Mouse (Mus musculus) G1E (cell line): ENCODE measurements around the gene Lrriq4. TPM values are rescaled to one million over a fixed set of nuclear protein-coding genes. Genes with fewer than 3 reads are reported as not detected.

Source experiments
- ATAC-seq: 2 replicates; pipeline ENCODE4 v1.8.0; 2016; ENCODE audit warnings: mild to moderate bottlenecking; ENCODE audit not compliant: insufficient number of reproducible peaks, poor library complexity, low FRiP score, severe bottlenecking; ENCODE audit errors: extremely low read depth
- DNase-seq: peaks from one replicate; pipeline ENCODE4 v3.0.0; 2012; ENCODE audit warnings: low spot score
- H3K27me3 ChIP-seq: 2 replicates; pipeline ENCODE4 v1.6.1; 2012; ENCODE audit warnings: mild to moderate bottlenecking, low read length, inconsistent platforms; ENCODE audit not compliant: insufficient read depth
- H3K36me3 ChIP-seq: replicated peaks from 2 replicates; pipeline ENCODE3; 2012; ENCODE audit warnings: mild to moderate bottlenecking, inconsistent platforms
- H3K4me1 ChIP-seq: 2 replicates; pipeline ENCODE4 v1.6.1; 2012; ENCODE audit warnings: low read depth, low read length, inconsistent platforms, mixed read lengths; ENCODE audit not compliant: insufficient read depth
- H3K4me3 ChIP-seq: 2 replicates; pipeline ENCODE4 v1.5.1; 2012; ENCODE audit warnings: low read depth, mild to moderate bottlenecking, inconsistent platforms, low read length, moderate library complexity, mixed read lengths
- H3K9me3 ChIP-seq: replicated peaks from 2 replicates; pipeline ENCODE4 v1.6.1; 2012; ENCODE audit warnings: inconsistent platforms
- CTCF ChIP-seq: IDR thresholded peaks from 2 replicates; pipeline ENCODE4 v1.5.1; 2012; ENCODE audit warnings: low read depth, low read length, inconsistent platforms, mixed read lengths
- GATA1 ChIP-seq: IDR thresholded peaks from 2 replicates; pipeline ENCODE4 v1.6.1; 2012; ENCODE audit warnings: borderline replicate concordance, low read length, inconsistent platforms, mixed read lengths
- GATA2 ChIP-seq: IDR thresholded peaks from 2 replicates; pipeline ENCODE4 v1.6.1; 2012; ENCODE audit warnings: low read depth, low read length, inconsistent platforms, borderline replicate concordance
- POLR2AphosphoS5 ChIP-seq: IDR thresholded peaks from 2 replicates; pipeline ENCODE4 v1.6.1; 2012; ENCODE audit warnings: low read depth, low read length, inconsistent platforms; ENCODE audit not compliant: insufficient replicate concordance
- TAL1 ChIP-seq: conservative IDR thresholded peaks from 2 replicates; pipeline ENCODE4 v1.6.1; 2012; ENCODE audit warnings: low read depth, low read length, inconsistent platforms, mixed read lengths
- polyA plus RNA-seq: library from polyadenylated mRNA; stranded (reverse); fragments of >175 nt; gene quantifications from 2 replicates; pipeline ENCODE4 v1.2.3, GENCODE M21; 2012
- total RNA-seq, 2 experiments: library from RNA; stranded (forward) in 1 of 2; stranded (reverse) in 1 of 2; fragments of 200-1000 nt in 1 of 2; fragments of >200 nt in 1 of 2; fragmentation: Nextera tagmentation in 1 of 2; gene quantifications; 2 replicates each; pipeline ENCODE4 v1.2.3; 2014 to 2017

Lrriq4 gene
- total and polyA plus RNA-seq, 3 experiments: 0.11 TPM; not detected in 2

DNA sequence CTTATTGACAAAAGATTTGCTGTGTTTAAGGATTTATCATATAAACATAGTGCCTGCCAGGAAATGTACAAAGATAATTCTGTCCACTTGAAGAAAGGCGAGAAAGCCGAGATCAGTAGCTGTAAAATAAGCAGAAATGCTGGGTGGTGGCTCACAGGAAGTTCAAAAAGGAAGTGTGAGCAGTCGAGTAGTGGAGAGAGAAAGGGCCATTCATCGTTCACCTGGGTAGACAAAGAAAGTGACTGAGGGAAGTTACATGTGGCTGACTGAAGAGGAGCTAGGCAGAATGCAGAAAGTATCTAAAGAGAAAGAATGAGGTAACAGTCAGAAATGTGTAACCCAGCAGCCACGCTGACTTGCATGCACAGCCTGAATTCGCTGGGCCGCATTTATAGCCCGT lies 24.2 kb upstream of the Lrriq4 start:
- H3K27me3 ChIP-seq: no peaks in the 10 kb centered on the region
- DNase-seq: no peak
- peaks cover 61% of the 10 kb centered on the region for H3K36me3 ChIP-seq
- ATAC-seq: no peak
- H3K4me3 ChIP-seq: no peak overlapping the region
- no peaks in the 10 kb centered on the region for H3K4me1 ChIP-seq
- H3K9me3 ChIP-seq: no peaks in the 10 kb centered on the region
- TF ChIP-seq GATA2 (no peak), GATA1 (no peak), CTCF (no peak), TAL1 (no peak), POLR2AphosphoS5 (no peak)

DNA sequence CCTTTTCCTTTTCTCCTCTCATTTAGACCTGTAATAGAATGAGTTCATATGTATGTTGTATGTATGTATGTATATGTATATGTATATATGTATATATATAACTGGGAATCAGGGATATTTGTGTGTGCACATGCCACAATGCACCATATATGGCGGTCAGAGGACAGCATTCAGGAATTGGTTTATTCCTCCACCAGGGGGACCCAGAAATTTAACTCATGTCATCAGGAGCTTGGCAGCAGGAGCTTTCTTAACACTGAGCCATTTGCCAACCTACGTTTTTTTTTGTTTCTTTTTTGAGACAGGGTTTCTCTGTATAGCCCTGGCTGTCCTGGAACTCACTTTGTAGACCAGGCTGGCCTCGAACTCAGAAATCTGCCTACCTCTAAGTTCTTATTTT lies 10.6 kb upstream of the Lrriq4 start:
- DNase-seq (no peak), ATAC-seq (no peak)
- Histone ChIP-seq H3K4me1 (no peaks in the 10 kb centered on the region), H3K27me3 (peaks cover 4% of the 10 kb centered on the region; the same call in 1 of the 2 replicates), H3K4me3 (no peak overlapping the region), H3K9me3 (no peaks in the 10 kb centered on the region), H3K36me3 (no peaks in the 10 kb centered on the region)
- TF ChIP-seq GATA1: no peak

DNA sequence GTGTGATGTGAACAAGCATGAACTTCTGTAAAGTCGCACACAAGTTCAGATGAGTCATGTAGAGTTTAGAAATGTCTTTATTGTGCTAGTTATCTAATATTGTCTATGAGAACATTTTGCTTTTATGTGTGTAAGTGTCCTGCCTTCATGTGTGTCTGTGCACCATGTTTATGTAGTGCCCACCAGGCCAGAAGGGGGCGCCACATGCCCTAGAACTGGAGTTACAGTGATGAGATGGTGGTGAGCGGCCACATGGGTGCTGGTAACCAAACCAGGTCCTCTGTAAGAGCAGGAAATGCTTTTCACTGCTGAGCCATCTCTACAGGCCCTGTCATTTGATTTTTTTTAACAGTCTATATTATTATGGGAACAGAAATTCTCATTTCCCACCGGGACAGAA lies 8.7 kb upstream of the Lrriq4 start:
- DNase-seq (no peak), ATAC-seq (no peak)
- Histone ChIP-seq H3K4me3 (no peak overlapping the region), H3K27me3 (peaks cover 4% of the 10 kb centered on the region; the same call in 1 of the 2 replicates), H3K36me3 (no peaks in the 10 kb centered on the region), H3K9me3 (no peaks in the 10 kb centered on the region), H3K4me1 (no peaks in the 10 kb centered on the region)
- no peak for TF ChIP-seq POLR2AphosphoS5
- TF ChIP-seq TAL1: no peak
- no peak for TF ChIP-seq GATA1
- TF ChIP-seq GATA2: no peak
- no peak for TF ChIP-seq CTCF

DNA sequence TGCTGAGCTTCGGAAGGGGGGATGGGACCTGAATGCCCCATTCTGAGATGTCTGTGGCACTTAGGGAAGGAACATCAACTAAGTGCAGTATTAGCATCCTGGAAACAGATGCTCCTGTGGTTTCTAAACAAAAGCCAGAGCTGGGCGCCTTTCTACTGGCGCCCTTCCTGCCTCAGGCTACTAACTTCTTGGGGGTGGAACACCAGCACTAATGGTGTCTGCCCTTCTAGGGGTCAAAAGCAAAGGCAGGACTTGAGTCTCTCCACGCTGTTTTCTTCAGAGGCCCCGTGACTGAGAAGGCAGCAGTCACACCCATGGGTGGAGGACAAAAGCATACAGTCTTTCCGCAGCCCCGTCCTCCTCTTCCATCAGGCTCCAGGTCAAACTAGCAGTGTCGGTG lies 2.5 kb downstream of the Lrriq4 start:
- no peaks in the 10 kb centered on the region for H3K36me3 ChIP-seq
- peaks cover 19% of the 10 kb centered on the region for H3K27me3 ChIP-seq
- no peak overlapping the region for H3K4me3 ChIP-seq
- ATAC-seq (no peak), DNase-seq (no peak)
- H3K4me1 ChIP-seq: peaks cover 5% of the 10 kb centered on the region
- no peak for TF ChIP-seq POLR2AphosphoS5
- no peak for TF ChIP-seq GATA1
- no peak for TF ChIP-seq CTCF
- no peaks in the 10 kb centered on the region for H3K9me3 ChIP-seq

DNA sequence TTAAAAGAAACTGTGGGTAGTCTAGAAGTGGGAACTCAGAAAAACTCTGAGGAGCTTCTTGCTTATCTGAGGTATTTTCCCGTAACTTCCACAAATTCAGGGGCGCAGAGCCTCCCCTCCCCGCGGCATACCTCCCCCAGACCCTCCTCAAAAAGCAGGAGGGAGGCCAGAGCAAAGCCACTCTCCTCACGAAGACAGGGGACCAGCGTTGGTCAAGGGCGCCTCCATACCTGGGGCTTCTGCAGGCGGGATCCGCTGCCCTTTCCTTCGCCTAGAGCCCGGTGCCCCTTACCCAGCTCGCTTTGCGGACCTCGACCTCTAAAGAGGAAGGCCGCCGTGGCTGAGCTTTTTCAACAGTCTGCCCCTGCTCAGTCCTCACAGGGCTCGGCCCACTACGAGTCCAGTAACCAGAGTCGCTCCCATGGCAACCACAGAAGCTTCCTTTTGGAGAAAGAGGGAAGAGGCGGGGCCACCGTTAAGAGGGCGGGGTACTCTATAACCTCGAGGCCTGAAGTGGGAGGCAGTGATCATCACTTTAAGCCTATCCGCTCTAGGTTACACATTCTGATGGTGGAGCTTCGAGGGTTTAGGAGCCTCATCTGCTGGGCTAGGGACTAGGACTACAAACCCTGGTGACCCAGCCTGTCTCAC lies 3.3 kb downstream of the Lrriq4 start, which contains the start of gene Lrrc34:
Gene Lrrc34 (minus strand): TSS at position 430 of the 651 bp plus-strand sequence.
- DNase-seq (no peak), ATAC-seq (peak; percentile 28; the same call in 1 of the 2 replicates)
- Histone ChIP-seq H3K4me1 (peaks cover 5% of the 10 kb centered on the region), H3K36me3 (no peaks in the 10 kb centered on the region), H3K4me3 (no peak within 1 kb of the TSS), H3K9me3 (no peaks in the 10 kb centered on the region), H3K27me3 (peaks cover 19% of the 10 kb centered on the region)
- TF ChIP-seq GATA1 (no peak), CTCF (no peak), TAL1 (no peak)

DNA sequence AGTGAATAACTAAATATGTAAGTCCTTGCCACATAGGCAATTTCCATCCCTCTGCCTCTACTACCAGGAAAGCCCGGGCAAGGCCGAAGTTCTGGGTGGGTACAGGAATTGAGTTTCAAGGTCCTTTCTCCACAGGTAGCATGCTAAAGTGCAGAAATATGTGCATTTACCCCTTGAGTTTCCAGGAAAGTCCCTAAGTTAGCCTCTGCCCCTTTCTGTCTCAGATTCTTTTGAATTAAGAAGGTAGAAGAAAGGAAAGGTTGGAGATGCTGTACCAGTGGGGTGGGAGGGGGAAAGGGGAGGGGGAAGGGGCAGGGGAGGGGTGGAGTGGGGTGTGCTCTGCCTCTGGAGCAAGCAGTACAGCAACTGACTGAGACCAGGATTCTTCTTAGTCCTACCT lies 4.2 kb downstream of the Lrriq4 start:
- no peak for DNase-seq
- H3K27me3 ChIP-seq: peaks cover 19% of the 10 kb centered on the region
- no peaks in the 10 kb centered on the region for H3K36me3 ChIP-seq

More for the DNA sequence above, 4.2 kb downstream of the Lrriq4 start:
- Histone ChIP-seq H3K9me3 (no peaks in the 10 kb centered on the region), H3K4me1 (peaks cover 5% of the 10 kb centered on the region), H3K4me3 (no peak overlapping the region)
- no peak for ATAC-seq
- TF ChIP-seq GATA1: no peak
- TF ChIP-seq POLR2AphosphoS5: no peak
- TF ChIP-seq CTCF: no peak
- TF ChIP-seq TAL1: no peak
- no peak for TF ChIP-seq GATA2
